Mouse (Mus musculus) stomach, postnatal 0 days (tissue): ENCODE results near the gene Mrps25. TPM values are rescaled to one million over a fixed set of nuclear protein-coding genes. Genes with fewer than 3 reads are reported as not detected.

Experiments
- ATAC-seq: fragments of 200-750 bp; cut with Nextera tagmentation; 2 replicates; pipeline ENCODE4 v1.8.0; 2017; ENCODE audit not compliant: low FRiP score, low TSS enrichment
- DNase-seq: peaks from one replicate; pipeline ENCODE4 v3.0.0-alpha.2; 2016; ENCODE audit warnings: low spot score
- H3K27ac ChIP-seq: fragments of 300-500 bp; sonication (generic); replicated peaks from 2 replicates; pipeline ENCODE4 v1.5.1; 2014; ENCODE audit warnings: mild to moderate bottlenecking, control low read depth
- H3K27me3 ChIP-seq: fragments of 300-500 bp; sonication (generic); 2 replicates; pipeline ENCODE4 v1.6.1; 2014; ENCODE audit warnings: low read length; ENCODE audit not compliant: control insufficient read depth, insufficient read depth
- H3K36me3 ChIP-seq: fragments of 300-500 bp; sonication (generic); 2 replicates; pipeline ENCODE4 v1.6.1; 2014; ENCODE audit warnings: low read length, mixed read lengths; ENCODE audit not compliant: control insufficient read depth, insufficient read depth
- H3K4me1 ChIP-seq: fragments of 300-500 bp; sonication (generic); replicated peaks from 2 replicates; pipeline ENCODE4 v1.6.1; 2014; ENCODE audit warnings: antibody characterized with exemption; ENCODE audit not compliant: control insufficient read depth, insufficient read depth
- H3K4me2 ChIP-seq: fragments of 300-500 bp; sonication (generic); replicated peaks from 2 replicates; pipeline ENCODE4 v1.6.1; 2014; ENCODE audit warnings: low read depth, mild to moderate bottlenecking, control low read depth, moderate library complexity
- H3K4me3 ChIP-seq: fragments of 300-500 bp; sonication (generic); 2 replicates; pipeline ENCODE4 v1.5.1; 2014; ENCODE audit warnings: low read depth, low read length, control low read depth
- H3K9ac ChIP-seq: fragments of 300-500 bp; sonication (generic); 2 replicates; pipeline ENCODE4 v1.6.1; 2014; ENCODE audit warnings: mild to moderate bottlenecking, low read length, control low read depth, mixed read lengths
- H3K9me3 ChIP-seq: fragments of 300-500 bp; sonication (generic); 2 replicates; pipeline ENCODE4 v1.6.1; 2016; ENCODE audit warnings: low read length; ENCODE audit not compliant: control insufficient read depth
- CTCF ChIP-seq: IDR thresholded peaks from 2 replicates; pipeline ENCODE4 v1.5.1; 2016; ENCODE audit warnings: antibody characterized with exemption, low read depth, mild to moderate bottlenecking, moderate library complexity
- EP300 ChIP-seq: optimal IDR thresholded peaks from 2 replicates; pipeline ENCODE3; 2016; ENCODE audit warnings: antibody characterized with exemption
- WGBS: fragments of 180-500 bp; shearing (Covaris S2); extraction: QIAGEN DNeasy Blood & Tissue Kit; methylation state at CpG from one replicate; pipeline ENCODE4 v1.1.7; 2014; 5-methylcytosine and 5-hydroxymethylcytosine counted together
- polyA plus RNA-seq: library from polyadenylated mRNA; unstranded; fragments of >200 nt; fragmentation: Nextera tagmentation; extraction: Ambion mirVana; gene quantifications from 2 replicates; pipeline ENCODE4 v1.2.1, GENCODE M21; 2015

Gene Mrps25
- 47.9 and 53.4 TPM in 2 replicates for polyA plus RNA-seq

GRCm38 (mm10) chr6:92183621-92184131 lies at the start of gene Mrps25:
Gene Mrps25, minus strand, starts transcription at chr6:92184033.
- ATAC-seq (peak; percentile 90), DNase-seq (peak; percentile 80)
- Histone ChIP-seq H3K9ac (peak within 1 kb of the TSS; percentile 83), H3K4me2 (peak within 1 kb of the TSS; percentile 84), H3K36me3 (peaks cover 1% of the 10 kb centered on the region), H3K27me3 (no peaks in the 10 kb centered on the region), H3K4me1 (peaks cover 3% of the 10 kb centered on the region; the same call in 1 of the 2 replicates), H3K9me3 (0 out of 2 replicates have a peak, but pooled peaks cover 2% of the 10 kb centered on the region), H3K27ac (peak within 1 kb of the TSS; percentile 56; the same call in 1 of the 2 replicates), H3K4me3 (peak within 1 kb of the TSS; percentile 88)
- WGBS, result 2% methylated on average over 42 of the region's 42 CpGs
- no peak for TF ChIP-seq CTCF
- TF ChIP-seq EP300, result no peak

GRCm38 (mm10) chr6:92231762-92232161 lies 47.9 kb upstream of the Mrps25 start:
- Histone ChIP-seq H3K9me3 (no peaks in the 10 kb centered on the region), H3K4me1 (no peaks in the 10 kb centered on the region), H3K27me3 (no peaks in the 10 kb centered on the region), H3K4me2 (no peak overlapping the region), H3K4me3 (no peak overlapping the region), H3K9ac (no peak overlapping the region), H3K36me3 (no peaks in the 10 kb centered on the region), H3K27ac (no peak overlapping the region)
- 63% methylated on average over 4 of the region's 4 CpGs for WGBS
- TF ChIP-seq EP300, result no peak
- no peak for TF ChIP-seq CTCF
- DNase-seq (no peak), ATAC-seq (no peak)

- no peaks in the 10 kb centered on the region for H3K4me1 ChIP-seq
- no peaks in the 10 kb centered on the region for H3K36me3 ChIP-seq
- no peaks in the 10 kb centered on the region for H3K27me3 ChIP-seq
- 48% methylated on average over 1 of the region's 1 CpGs for WGBS
- DNase-seq, result no peak
- ATAC-seq, result no peak
- H3K27ac ChIP-seq, result no peak overlapping the region
- no peaks in the 10 kb centered on the region for H3K9me3 ChIP-seq
- no peak for TF ChIP-seq CTCF
- TF ChIP-seq EP300, result no peak
- H3K4me3 ChIP-seq, result no peak overlapping the region
- H3K9ac ChIP-seq, result no peak overlapping the region
- H3K4me2 ChIP-seq, result no peak overlapping the region
These were observed 47.5 kb upstream of the Mrps25 start for GRCm38 (mm10) chr6:92231356-92231755.

GRCm38 (mm10) chr6:92229586-92229985 lies 45.8 kb upstream of the Mrps25 start:
- WGBS, result 79% methylated on average over 2 of the region's 2 CpGs
- H3K4me3 ChIP-seq, result no peak overlapping the region
- DNase-seq, result no peak

GRCm38 (mm10) chr6:92229103-92229502 lies 45.3 kb upstream of the Mrps25 start:
- Histone ChIP-seq H3K27ac (no peak overlapping the region), H3K9me3 (no peaks in the 10 kb centered on the region), H3K4me2 (no peak overlapping the region), H3K27me3 (no peaks in the 10 kb centered on the region), H3K4me3 (no peak overlapping the region), H3K4me1 (no peaks in the 10 kb centered on the region), H3K9ac (no peak overlapping the region), H3K36me3 (no peaks in the 10 kb centered on the region)
- TF ChIP-seq EP300 (no peak), CTCF (no peak)
- no peak for DNase-seq
- no peak for ATAC-seq

More at GRCm38 (mm10) chr6:92229586-92229985, 45.8 kb upstream of the Mrps25 start:
- H3K9me3 ChIP-seq, result no peaks in the 10 kb centered on the region
- TF ChIP-seq CTCF (no peak), EP300 (no peak)
- no peaks in the 10 kb centered on the region for H3K36me3 ChIP-seq
- H3K27ac ChIP-seq, result no peak overlapping the region
- no peak for ATAC-seq
- H3K27me3 ChIP-seq, result no peaks in the 10 kb centered on the region
- H3K4me1 ChIP-seq, result no peaks in the 10 kb centered on the region
- H3K4me2 ChIP-seq, result no peak overlapping the region
- no peak overlapping the region for H3K9ac ChIP-seq

GRCm38 (mm10) chr6:92224981-92225380 lies 41.1 kb upstream of the Mrps25 start:
- no peaks in the 10 kb centered on the region for H3K27me3 ChIP-seq
- no peaks in the 10 kb centered on the region for H3K9me3 ChIP-seq
- 88% methylated on average over 1 of the region's 1 CpGs for WGBS
- H3K27ac ChIP-seq, result no peak overlapping the region
- H3K36me3 ChIP-seq, result no peaks in the 10 kb centered on the region
- no peak overlapping the region for H3K9ac ChIP-seq
- TF ChIP-seq CTCF (no peak), EP300 (no peak)
- H3K4me3 ChIP-seq, result no peak overlapping the region
- no peak for DNase-seq
- no peak overlapping the region for H3K4me2 ChIP-seq
- H3K4me1 ChIP-seq, result no peaks in the 10 kb centered on the region
- no peak for ATAC-seq
